Mouse (Mus musculus) hindbrain, embryonic 15.5 days (tissue): ENCODE data around the gene Rmnd5b. TPM values are rescaled to one million over a fixed set of nuclear protein-coding genes. Genes with fewer than 3 reads are reported as not detected.
"Not testable (repeated sequence)": the region's sequence is repeated elsewhere in the genome, so short reads cannot be mapped to it uniquely, and the experiment has no call there.

Source experiments
- ATAC-seq: fragments of 200-750 bp; cut with Nextera tagmentation; 2 replicates; pipeline ENCODE4 v1.8.0; 2017; ENCODE audit warnings: low read depth, moderate number of reproducible peaks, moderate TSS enrichment; ENCODE audit not compliant: low FRiP score
- H3K27ac ChIP-seq: fragments of 300-500 bp; sonication (generic); replicated peaks from 2 replicates; pipeline ENCODE4 v1.5.1; 2015; ENCODE audit warnings: mild to moderate bottlenecking, inconsistent platforms
- H3K27me3 ChIP-seq: fragments of 300-500 bp; sonication (generic); 2 replicates; pipeline ENCODE4 v1.6.1; 2015; ENCODE audit warnings: control low read depth, inconsistent platforms
- H3K36me3 ChIP-seq: fragments of 300-500 bp; sonication (generic); 2 replicates; pipeline ENCODE4 v1.6.1; 2015; ENCODE audit warnings: control low read depth, inconsistent platforms
- H3K4me1 ChIP-seq: fragments of 300-500 bp; sonication (generic); replicated peaks from 2 replicates; pipeline ENCODE4 v1.6.1; 2015; ENCODE audit warnings: control low read depth, inconsistent platforms
- H3K4me2 ChIP-seq: fragments of 300-500 bp; sonication (generic); 2 replicates; pipeline ENCODE4 v1.6.1; 2015; ENCODE audit warnings: moderate library complexity, mild to moderate bottlenecking, inconsistent platforms
- H3K4me3 ChIP-seq: fragments of 300-500 bp; sonication (generic); 2 replicates; pipeline ENCODE4 v1.5.1; 2015; ENCODE audit warnings: mild to moderate bottlenecking, inconsistent platforms
- H3K9ac ChIP-seq: fragments of 300-500 bp; sonication (generic); 2 replicates; pipeline ENCODE4 v1.6.1; 2015; ENCODE audit warnings: inconsistent platforms
- H3K9me3 ChIP-seq: fragments of 300-500 bp; sonication (generic); 2 replicates; pipeline ENCODE4 v1.6.1; 2016; ENCODE audit warnings: control low read depth, inconsistent platforms
- WGBS: fragments of 180-500 bp; shearing (Covaris S2); methylation state at CpG from one replicate; pipeline ENCODE4 v1.1.7; 2015; 5-methylcytosine and 5-hydroxymethylcytosine counted together
- polyA plus RNA-seq: library from polyadenylated mRNA; unstranded; fragments of >200 nt; fragmentation: Nextera tagmentation; extraction: Ambion mirVana; gene quantifications from 2 replicates; pipeline ENCODE4 v1.2.1, GENCODE M21; 2015

Gene Rmnd5b
- polyA plus RNA-seq: 74.2 and 79.6 TPM in 2 replicates

- Histone ChIP-seq H3K27ac (peak within 1 kb of the TSS; percentile 86), H3K9me3 (no peaks in the 10 kb centered on the region), H3K4me2 (peak within 1 kb of the TSS; percentile 72), H3K27me3 (no peaks in the 10 kb centered on the region), H3K9ac (peak within 1 kb of the TSS; percentile 82), H3K4me1 (peaks cover 27% of the 10 kb centered on the region), H3K4me3 (peak within 1 kb of the TSS; percentile 86), H3K36me3 (no peaks in the 10 kb centered on the region)
- WGBS: under 1% methylated on average over 61 of the region's 61 CpGs
- peak; percentile 95 for ATAC-seq
These were observed at the start of gene Rmnd5b for GRCm38 (mm10) chr11:51635525-51636322. Rmnd5b (minus strand) TSS chr11:51635896.

GRCm38 (mm10) chr11:51681976-51682374 lies 46.3 kb upstream of the Rmnd5b start:
- Histone ChIP-seq H3K27ac (no peak overlapping the region), H3K4me2 (no peak overlapping the region), H3K9me3 (no peaks in the 10 kb centered on the region), H3K4me3 (no peak overlapping the region), H3K9ac (no peak overlapping the region), H3K27me3 (no peaks in the 10 kb centered on the region), H3K4me1 (0 out of 2 replicates have a peak, but pooled peaks cover 3% of the 10 kb centered on the region), H3K36me3 (peaks cover 2% of the 10 kb centered on the region)
- ATAC-seq: no peak
- WGBS: 48% methylated on average over 8 of the region's 8 CpGs

GRCm38 (mm10) chr11:51681324-51681975 lies 45.8 kb upstream of the Rmnd5b start:
- H3K9ac ChIP-seq: no peak overlapping the region
- ATAC-seq: peak; percentile 27; the same call in 1 of the 2 replicates
- H3K27me3 ChIP-seq: no peaks in the 10 kb centered on the region
- 39% methylated on average over 13 of the region's 13 CpGs for WGBS
- H3K4me1 ChIP-seq: no peaks in the 10 kb centered on the region
- no peak overlapping the region for H3K4me3 ChIP-seq
- no peak overlapping the region for H3K27ac ChIP-seq
- H3K4me2 ChIP-seq: 0 out of 2 replicates have a peak overlapping the region, but pooled peaks have one; percentile 12
- no peaks in the 10 kb centered on the region for H3K9me3 ChIP-seq
- peaks cover 2% of the 10 kb centered on the region for H3K36me3 ChIP-seq

GRCm38 (mm10) chr11:51679466-51679865 lies 43.8 kb upstream of the Rmnd5b start:
- WGBS: 87% methylated on average over 3 of the region's 3 CpGs
- ATAC-seq: no peak
- H3K36me3 ChIP-seq: no peaks in the 10 kb centered on the region
- no peak overlapping the region for H3K9ac ChIP-seq
- no peaks in the 10 kb centered on the region for H3K4me1 ChIP-seq
- no peak overlapping the region for H3K4me2 ChIP-seq
- no peak overlapping the region for H3K27ac ChIP-seq
- H3K9me3 ChIP-seq: no peaks in the 10 kb centered on the region
- no peaks in the 10 kb centered on the region for H3K27me3 ChIP-seq
- no peak overlapping the region for H3K4me3 ChIP-seq

GRCm38 (mm10) chr11:51677737-51678418 lies 42.2 kb upstream of the Rmnd5b start:
- Histone ChIP-seq H3K9me3 (no peaks in the 10 kb centered on the region), H3K4me1 (no peaks in the 10 kb centered on the region), H3K27ac (no peak overlapping the region), H3K27me3 (no peaks in the 10 kb centered on the region), H3K36me3 (no peaks in the 10 kb centered on the region), H3K9ac (no peak overlapping the region), H3K4me3 (no peak overlapping the region), H3K4me2 (no peak overlapping the region)
- no peak for ATAC-seq
- 75% methylated on average over 6 of the region's 6 CpGs for WGBS

GRCm38 (mm10) chr11:51675386-51675785 lies 39.7 kb upstream of the Rmnd5b start:
- Histone ChIP-seq H3K27me3 (no peaks in the 10 kb centered on the region), H3K4me1 (no peaks in the 10 kb centered on the region), H3K27ac (no peak overlapping the region), H3K4me3 (no peak overlapping the region), H3K9ac (no peak overlapping the region), H3K36me3 (no peaks in the 10 kb centered on the region), H3K4me2 (no peak overlapping the region), H3K9me3 (no peaks in the 10 kb centered on the region)
- ATAC-seq: no peak
- WGBS: 78% methylated on average over 5 of the region's 5 CpGs

GRCm38 (mm10) chr11:51673291-51673690 lies 37.6 kb upstream of the Rmnd5b start:
- no peak overlapping the region for H3K4me2 ChIP-seq
- no peaks in the 10 kb centered on the region for H3K9me3 ChIP-seq
- 81% methylated on average over 9 of the region's 9 CpGs for WGBS
- no peak overlapping the region for H3K9ac ChIP-seq
- no peaks in the 10 kb centered on the region for H3K4me1 ChIP-seq
- no peak overlapping the region for H3K27ac ChIP-seq
- ATAC-seq: no peak
- H3K36me3 ChIP-seq: no peaks in the 10 kb centered on the region
- H3K27me3 ChIP-seq: no peaks in the 10 kb centered on the region
- H3K4me3 ChIP-seq: no peak overlapping the region

- no peak overlapping the region for H3K4me3 ChIP-seq
- no peak overlapping the region for H3K27ac ChIP-seq
- no peaks in the 10 kb centered on the region for H3K4me1 ChIP-seq
- no peak overlapping the region for H3K4me2 ChIP-seq
- no peak for ATAC-seq
- H3K27me3 ChIP-seq: no peaks in the 10 kb centered on the region
- WGBS: 79% methylated on average over 2 of the region's 2 CpGs
- H3K9me3 ChIP-seq: no peaks in the 10 kb centered on the region
- H3K9ac ChIP-seq: no peak overlapping the region
- no peaks in the 10 kb centered on the region for H3K36me3 ChIP-seq
These were observed 35.7 kb upstream of the Rmnd5b start for GRCm38 (mm10) chr11:51671376-51671775.

GRCm38 (mm10) chr11:51670846-51671245 lies 35.1 kb upstream of the Rmnd5b start:
- 94% methylated on average over 7 of the region's 7 CpGs for WGBS
- no peak overlapping the region for H3K27ac ChIP-seq

GRCm38 (mm10) chr11:51664747-51665146 lies 29.1 kb upstream of the Rmnd5b start:
- not testable (repeated sequence) for H3K4me2 ChIP-seq, H3K4me1 ChIP-seq, ATAC-seq, H3K27me3 ChIP-seq, H3K9me3 ChIP-seq, H3K36me3 ChIP-seq, H3K4me3 ChIP-seq, H3K9ac ChIP-seq, H3K27ac ChIP-seq
- 97% methylated on average over 7 of the region's 7 CpGs for WGBS

More at GRCm38 (mm10) chr11:51670846-51671245, 35.1 kb upstream of the Rmnd5b start:
- no peak overlapping the region for H3K4me2 ChIP-seq
- H3K9ac ChIP-seq: no peak overlapping the region
- no peaks in the 10 kb centered on the region for H3K36me3 ChIP-seq
- H3K4me3 ChIP-seq: no peak overlapping the region
- H3K4me1 ChIP-seq: no peaks in the 10 kb centered on the region
- no peak for ATAC-seq
- H3K27me3 ChIP-seq: no peaks in the 10 kb centered on the region
- H3K9me3 ChIP-seq: no peaks in the 10 kb centered on the region

GRCm38 (mm10) chr11:51662632-51663031 lies 26.9 kb upstream of the Rmnd5b start:
- no peaks in the 10 kb centered on the region for H3K36me3 ChIP-seq
- no peaks in the 10 kb centered on the region for H3K9me3 ChIP-seq
- ATAC-seq: no peak
- WGBS: 67% methylated on average over 7 of the region's 7 CpGs
- H3K9ac ChIP-seq: no peak overlapping the region
- H3K27ac ChIP-seq: no peak overlapping the region
- 0 out of 2 replicates have a peak, but pooled peaks cover 3% of the 10 kb centered on the region for H3K4me1 ChIP-seq
- H3K4me2 ChIP-seq: no peak overlapping the region
- H3K27me3 ChIP-seq: no peaks in the 10 kb centered on the region
- no peak overlapping the region for H3K4me3 ChIP-seq

GRCm38 (mm10) chr11:51661867-51662365 lies 26.2 kb upstream of the Rmnd5b start:
- ATAC-seq: no peak
- Histone ChIP-seq H3K27me3 (no peaks in the 10 kb centered on the region), H3K4me3 (no peak overlapping the region), H3K36me3 (no peaks in the 10 kb centered on the region), H3K27ac (no peak overlapping the region), H3K9ac (no peak overlapping the region), H3K4me1 (0 out of 2 replicates have a peak, but pooled peaks cover 3% of the 10 kb centered on the region), H3K9me3 (no peaks in the 10 kb centered on the region), H3K4me2 (no peak overlapping the region)
- WGBS: 75% methylated on average over 16 of the region's 16 CpGs
